Mouse (Mus musculus) heart, adult 11 months (tissue): ENCODE measurements at regions not wholly inside any gene's neighbourhood (a gene's known extent, or its start where the extent isn't known, plus 50 kb on each side); places are given as distances from the start of the nearest gene placed in this dataset.
A peak's percentile ranks its signal among the peaks of the same experiment; 100 is the strongest.

Experiments
- DNase-seq: peaks from one replicate; pipeline ENCODE4 v3.0.0; 2022

DNA sequence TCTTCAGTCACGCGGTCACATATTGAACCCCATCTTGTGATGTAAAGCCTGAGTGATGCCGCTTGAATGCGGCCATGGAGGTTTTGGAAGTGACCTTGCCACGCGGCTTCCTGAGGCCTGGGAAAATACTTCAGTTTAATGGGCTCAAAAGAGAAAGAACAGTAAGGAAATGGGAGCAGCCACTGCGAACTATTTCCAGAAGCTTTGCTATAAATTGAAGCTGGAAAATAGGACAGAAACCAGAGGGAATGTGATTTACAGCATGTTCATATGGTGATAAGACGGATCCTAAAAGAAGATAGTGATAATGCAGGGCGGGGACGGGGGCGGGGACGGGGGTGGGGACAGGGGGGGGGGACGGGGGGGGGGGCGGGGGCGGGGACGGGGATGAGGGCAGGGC lies 52.7 kb upstream of the Trpc4 start:
- no peak for DNase-seq

GRCm38 (mm10) chr3:54083634-54084033 lies 72.2 kb upstream of the Trpc4 start:
- DNase-seq: no peak

- DNase-seq: no peak
These were observed 79.4 kb upstream of the Trpc4 start for GRCm38 (mm10) chr3:54076461-54076860.

GRCm38 (mm10) chr3:54060653-54061052 lies 95.2 kb upstream of the Trpc4 start:
- DNase-seq: no peak

- DNase-seq: no peak
These were observed 101.5 kb upstream of the Trpc4 start for GRCm38 (mm10) chr3:54054376-54054775.

DNA sequence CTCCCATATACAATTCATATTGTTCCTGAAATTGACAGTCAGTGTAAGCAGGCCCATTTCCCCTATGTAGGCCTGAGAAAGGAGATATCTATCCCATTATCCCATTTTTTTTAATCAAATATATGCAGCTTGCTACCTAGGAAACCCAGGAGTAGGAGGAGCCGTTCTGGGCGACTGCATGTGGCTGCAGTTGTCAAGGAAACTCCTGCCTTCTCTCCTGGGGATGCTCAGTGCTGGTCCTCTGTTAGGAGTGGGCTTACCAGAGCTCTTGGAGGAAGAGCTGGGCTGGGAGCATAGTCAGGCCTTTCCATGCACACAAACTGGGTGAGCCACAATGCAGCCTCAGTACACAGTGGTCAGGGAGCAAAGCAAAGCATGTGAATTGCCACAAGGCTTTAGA lies 106.5 kb upstream of the Trpc4 start:
- DNase-seq: no peak

GRCm38 (mm10) chr3:54048091-54048670 lies 107.7 kb upstream of the Trpc4 start:
- DNase-seq: no peak

GRCm38 (mm10) chr3:54027365-54027764 lies 128.5 kb upstream of the Trpc4 start:
- DNase-seq: no peak

GRCm38 (mm10) chr3:54020196-54020595 lies 135.6 kb upstream of the Trpc4 start:
- no peak for DNase-seq

DNA sequence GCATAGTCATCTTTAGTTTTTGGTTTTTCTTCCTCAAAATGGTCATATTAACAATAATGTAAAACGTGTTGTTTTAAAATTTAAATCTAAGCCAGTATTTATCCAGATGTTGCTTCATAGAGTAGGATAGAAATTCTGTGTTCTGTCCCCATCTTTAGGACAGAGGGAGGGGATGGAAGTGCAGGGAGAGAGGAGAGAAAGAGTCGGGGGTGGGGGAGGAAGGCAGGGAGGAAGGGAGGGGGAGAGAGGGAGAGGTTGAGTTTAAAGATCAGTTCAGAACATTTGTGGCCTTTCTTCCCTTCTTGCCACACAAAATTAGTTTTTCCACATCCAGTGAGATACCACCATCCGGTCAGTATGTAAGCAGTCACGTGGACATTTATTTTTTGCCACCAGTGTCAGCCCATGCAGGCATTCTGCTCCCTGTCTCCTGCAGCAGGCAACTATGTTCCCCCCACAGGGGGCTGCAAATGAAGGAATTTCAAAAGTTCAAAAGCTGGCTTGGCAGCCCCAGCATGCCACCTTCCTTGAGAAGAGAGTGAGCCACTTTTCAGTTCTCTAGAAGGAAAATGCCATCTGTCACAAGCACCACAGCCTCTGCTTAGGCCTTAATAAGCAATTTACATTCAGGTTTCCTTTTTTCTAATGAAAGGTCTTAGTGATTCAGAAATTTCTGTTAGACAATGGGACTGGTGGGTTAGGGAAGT lies 137.7 kb upstream of the Trpc4 start:
- DNase-seq: no peak

DNA sequence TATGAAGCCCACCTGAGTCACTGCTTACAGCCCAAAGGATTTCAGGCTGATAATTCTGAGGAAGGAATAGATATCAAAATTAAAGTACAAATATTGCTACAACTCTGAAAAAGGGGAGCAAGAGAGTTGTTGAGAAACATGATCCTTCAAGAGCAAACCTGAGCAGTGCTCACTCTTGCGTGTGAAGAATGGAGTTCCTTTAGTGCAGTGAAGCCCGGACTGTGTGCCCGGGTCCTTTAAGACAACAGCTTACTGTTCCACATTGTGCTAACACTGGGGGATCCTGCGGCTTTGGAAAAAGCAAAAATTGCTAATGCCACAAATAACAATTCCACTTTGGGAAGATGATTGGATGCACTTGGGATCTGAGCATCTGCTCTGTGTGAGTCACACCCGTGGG lies 139.0 kb upstream of the Trpc4 start:
- no peak for DNase-seq

GRCm38 (mm10) chr3:54011016-54011415 lies 144.8 kb upstream of the Trpc4 start:
- DNase-seq: no peak

DNA sequence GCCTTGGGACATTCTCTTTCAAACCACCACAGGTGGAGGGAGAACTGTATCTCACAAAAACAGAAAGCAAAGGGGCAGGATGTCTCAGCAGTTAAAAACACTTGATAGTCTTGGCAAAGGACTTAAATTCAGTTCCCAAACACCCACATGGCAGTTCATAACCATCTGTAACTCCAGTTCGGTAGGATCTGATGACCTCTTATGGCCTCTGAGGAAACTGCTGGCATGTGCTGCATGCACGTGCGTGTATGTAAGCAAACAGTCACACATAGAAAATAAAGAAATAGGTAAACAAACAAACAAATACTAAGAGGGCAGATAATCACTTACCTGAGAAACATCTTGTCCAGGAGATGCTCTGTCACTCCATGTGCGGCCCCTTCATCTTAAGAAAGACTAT lies 129.4 kb upstream of the Ufm1 start:
- DNase-seq: no peak

DNA sequence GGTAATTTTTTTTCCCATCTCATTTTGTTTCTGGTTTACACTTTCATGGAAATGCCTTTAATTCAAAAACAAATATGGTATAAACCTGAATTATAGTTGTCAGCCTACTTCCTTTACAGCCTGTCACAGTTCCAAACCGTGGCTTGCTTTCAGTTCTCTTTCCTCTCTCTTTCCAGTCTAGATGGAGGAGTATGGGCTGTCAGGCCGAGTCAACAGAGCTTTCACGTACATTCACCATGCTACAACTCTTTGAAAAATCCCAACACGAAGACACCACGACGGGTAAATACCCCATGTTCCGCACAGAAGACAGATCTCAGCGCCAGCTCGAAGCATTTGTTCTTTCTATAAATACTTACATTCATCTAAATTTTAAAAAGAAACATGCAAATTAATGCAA lies 125.2 kb upstream of the Ufm1 start:
- DNase-seq: no peak

- DNase-seq: no peak
These were observed 124.6 kb upstream of the Ufm1 start for GRCm38 (mm10) chr3:53988256-53988655.

- DNase-seq: no peak
These were observed 123.7 kb upstream of the Ufm1 start for GRCm38 (mm10) chr3:53987316-53987715.

DNA sequence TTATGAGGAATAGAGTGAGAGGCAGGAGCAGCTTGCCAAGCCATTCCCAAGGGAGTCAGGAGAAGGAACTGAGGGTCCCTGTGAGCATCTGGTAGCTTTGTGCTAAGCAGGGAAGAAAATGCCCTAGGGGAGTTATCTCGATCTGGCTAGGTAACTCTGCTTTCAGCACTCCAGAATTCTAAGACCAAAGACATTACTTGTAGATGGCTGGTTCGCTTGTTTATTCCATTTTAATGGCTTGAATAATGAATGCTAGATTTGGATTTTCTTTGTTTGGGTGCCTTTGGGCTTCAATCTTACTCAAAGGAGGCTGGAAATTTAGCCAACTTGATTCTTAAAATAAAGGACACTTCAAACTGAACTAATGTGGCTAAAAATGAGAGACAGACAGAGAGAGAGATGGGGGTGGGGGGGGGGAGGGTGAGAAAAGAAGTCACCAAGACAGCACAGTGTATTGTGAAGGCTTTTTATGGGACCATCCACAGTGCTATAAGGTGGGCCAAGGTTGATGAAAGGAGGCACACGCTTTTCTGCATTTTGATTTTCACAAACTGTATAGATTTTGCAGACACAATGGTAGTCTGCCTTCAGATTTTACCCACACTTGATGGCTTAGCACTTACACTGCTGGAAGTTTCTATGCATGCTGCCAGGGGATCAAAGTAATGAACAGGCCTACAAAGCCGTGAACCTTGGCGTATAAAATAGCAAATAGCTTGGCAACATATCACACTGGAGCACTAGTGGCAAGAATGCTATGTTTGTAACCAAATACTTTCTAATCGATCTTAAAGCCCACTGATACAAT lies 121.3 kb upstream of the Ufm1 start:
- DNase-seq: no peak

DNA sequence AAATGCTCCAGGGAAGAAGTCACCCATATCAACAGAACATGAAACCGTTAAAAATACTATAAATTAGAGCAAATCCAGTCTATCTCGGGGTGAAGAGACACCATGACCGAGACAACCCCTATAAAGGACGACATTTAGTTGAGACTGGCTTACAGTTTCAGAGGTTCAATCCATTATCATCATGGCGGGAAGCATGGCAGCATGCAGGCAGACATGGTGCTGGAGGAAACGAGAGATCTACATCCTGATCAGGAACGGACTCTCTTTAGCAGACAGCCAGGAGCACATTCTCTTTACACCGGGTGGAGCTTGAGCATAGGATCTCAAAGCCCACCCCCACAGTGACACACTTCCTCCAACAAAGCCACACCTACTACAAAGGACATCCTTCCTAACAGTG lies 118.7 kb upstream of the Ufm1 start:
- peak; percentile 54 for DNase-seq

DNA sequence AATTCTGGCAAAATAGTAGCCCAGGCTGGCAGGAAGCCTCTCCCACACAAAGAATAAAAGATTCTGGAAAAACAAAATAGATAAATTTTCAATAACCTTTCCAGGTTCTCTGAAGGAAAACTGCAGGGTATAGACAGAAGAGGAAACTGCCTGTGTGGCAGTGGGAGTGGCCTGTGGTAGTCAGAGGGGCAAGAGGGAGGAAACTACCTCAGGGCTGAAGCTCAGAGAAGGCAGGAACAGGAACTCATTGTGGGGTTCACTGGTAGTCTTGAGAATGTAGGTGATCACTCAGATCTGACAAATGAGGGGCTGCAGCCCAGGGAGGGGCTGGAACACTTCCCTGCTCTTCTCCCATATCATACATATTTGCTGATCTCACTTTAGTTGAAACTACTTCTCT lies 118.0 kb upstream of the Ufm1 start:
- DNase-seq: no peak

- no peak for DNase-seq
These were observed 113.9 kb upstream of the Ufm1 start for GRCm38 (mm10) chr3:53977379-53978080.

- DNase-seq: no peak
These were observed 111.4 kb upstream of the Ufm1 start for GRCm38 (mm10) chr3:53974905-53975551.

GRCm38 (mm10) chr3:53969000-53969641 lies 105.5 kb upstream of the Ufm1 start:
- no peak for DNase-seq
